Mouse (Mus musculus) stomach, embryonic 14.5 days (tissue): ENCODE measurements around the gene Papola. TPM values are rescaled to one million over a fixed set of nuclear protein-coding genes. Genes with fewer than 3 reads are reported as not detected.

ENCODE experiments used
- ATAC-seq: fragments of 200-750 bp; cut with Nextera tagmentation; 2 replicates; pipeline ENCODE4 v1.8.0; 2017; ENCODE audit warnings: low read depth, moderate TSS enrichment; ENCODE audit not compliant: insufficient number of reproducible peaks, insufficient read depth, low FRiP score
- H3K27ac ChIP-seq: fragments of 300-500 bp; sonication (generic); 2 replicates; pipeline ENCODE4 v1.5.1; 2014; ENCODE audit warnings: mild to moderate bottlenecking, low read length, moderate library complexity, mixed read lengths
- H3K27me3 ChIP-seq: fragments of 300-500 bp; sonication (generic); 2 replicates; pipeline ENCODE4 v1.6.1; 2014; ENCODE audit warnings: low read length, control low read depth, mixed read lengths; ENCODE audit not compliant: control insufficient read depth, insufficient read depth
- H3K36me3 ChIP-seq: fragments of 300-500 bp; sonication (generic); 2 replicates; pipeline ENCODE4 v1.6.1; 2014; ENCODE audit warnings: mild to moderate bottlenecking, control low read depth, low read length, moderate library complexity, mixed read lengths; ENCODE audit not compliant: control insufficient read depth, insufficient read depth
- H3K4me1 ChIP-seq: fragments of 300-500 bp; sonication (generic); 2 replicates; pipeline ENCODE4 v1.6.1; 2014; ENCODE audit warnings: low read length, control low read depth, mixed read lengths; ENCODE audit not compliant: control insufficient read depth, insufficient read depth
- H3K4me2 ChIP-seq: fragments of 300-500 bp; sonication (generic); replicated peaks from 2 replicates; pipeline ENCODE4 v1.6.1; 2014; ENCODE audit warnings: low read depth, low read length, control low read depth
- H3K4me3 ChIP-seq: fragments of 300-500 bp; sonication (generic); 2 replicates; pipeline ENCODE4 v1.5.1; 2014; ENCODE audit warnings: low read depth, low read length, control low read depth
- H3K9ac ChIP-seq: fragments of 300-500 bp; sonication (generic); replicated peaks from 2 replicates; pipeline ENCODE4 v1.6.1; 2014; ENCODE audit warnings: low read depth, mild to moderate bottlenecking, control low read depth, low read length, moderate library complexity, mixed read lengths
- H3K9me3 ChIP-seq: fragments of 300-500 bp; sonication (generic); 2 replicates; pipeline ENCODE4 v1.6.1; 2016; ENCODE audit warnings: low read depth, low read length, control low read depth; ENCODE audit not compliant: control insufficient read depth
- WGBS: fragments of 180-500 bp; shearing (Covaris S2); extraction: QIAGEN DNeasy Blood & Tissue Kit; methylation state at CpG from one replicate; pipeline ENCODE4 v1.1.7; 2014; 5-methylcytosine and 5-hydroxymethylcytosine counted together
- polyA plus RNA-seq: library from polyadenylated mRNA; unstranded; fragments of >200 nt; fragmentation: Nextera tagmentation; extraction: Ambion mirVana; gene quantifications from 2 replicates; pipeline ENCODE4 v1.2.1, GENCODE M21; 2014

Papola gene
- polyA plus RNA-seq, 1 experiment from 2014 or later: 173 TPM

GRCm38 (mm10) chr12:105786113-105786512 lies 1.6 kb downstream of the Papola start:
- Histone ChIP-seq H3K36me3 (no peaks in the 10 kb centered on the region), H3K9ac (peak overlapping the region; percentile 92; the same call in 1 of the 2 replicates), H3K27ac (no peak overlapping the region), H3K27me3 (no peaks in the 10 kb centered on the region), H3K4me3 (peak overlapping the region; percentile 87), H3K4me1 (peaks cover 11% of the 10 kb centered on the region; the same call in 1 of the 2 replicates), H3K4me2 (peak overlapping the region; percentile 49), H3K9me3 (no peaks in the 10 kb centered on the region)
- 72% methylated on average over 1 of the region's 1 CpGs for WGBS
- ATAC-seq: no peak

DNA sequence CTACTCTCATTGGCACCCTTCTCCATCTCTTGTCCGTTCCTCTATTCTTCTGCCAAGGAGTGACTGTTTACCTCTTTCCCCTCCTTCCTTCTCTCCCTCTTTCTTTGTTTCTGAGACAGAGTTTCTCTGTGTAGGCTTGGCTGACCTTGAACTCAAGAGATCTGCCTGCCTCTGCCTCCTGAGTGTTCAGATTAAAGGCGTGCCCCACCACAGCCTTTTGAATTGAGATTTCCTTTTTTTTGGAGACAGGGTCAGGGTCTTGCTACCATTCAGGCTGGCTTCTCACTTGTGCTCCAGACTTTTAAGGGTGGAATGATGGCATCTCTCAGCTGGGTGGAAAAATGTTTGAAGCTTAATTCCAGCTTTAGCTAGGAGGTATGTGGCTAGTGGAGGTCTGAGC lies 3.1 kb downstream of the Papola start:
- 99% methylated on average over 2 of the region's 2 CpGs for WGBS
- no peak for ATAC-seq
- H3K9ac ChIP-seq: no peak overlapping the region
- no peaks in the 10 kb centered on the region for H3K36me3 ChIP-seq
- H3K27me3 ChIP-seq: no peaks in the 10 kb centered on the region
- no peak overlapping the region for H3K27ac ChIP-seq
- H3K4me2 ChIP-seq: no peak overlapping the region
- no peaks in the 10 kb centered on the region for H3K9me3 ChIP-seq
- H3K4me3 ChIP-seq: no peak overlapping the region
- peaks cover 11% of the 10 kb centered on the region; the same call in 1 of the 2 replicates for H3K4me1 ChIP-seq

- no peak overlapping the region for H3K27ac ChIP-seq
- peaks cover 11% of the 10 kb centered on the region; the same call in 1 of the 2 replicates for H3K4me1 ChIP-seq
- H3K36me3 ChIP-seq: no peaks in the 10 kb centered on the region
- H3K4me3 ChIP-seq: no peak overlapping the region
- no peak for ATAC-seq
- WGBS: 88% methylated on average over 6 of the region's 6 CpGs
- H3K9ac ChIP-seq: no peak overlapping the region
- no peak overlapping the region for H3K4me2 ChIP-seq
- H3K9me3 ChIP-seq: no peaks in the 10 kb centered on the region
- no peaks in the 10 kb centered on the region for H3K27me3 ChIP-seq
Measured at GRCm38 (mm10) chr12:105789885-105790284, 5.4 kb downstream of the Papola start.

- no peak overlapping the region for H3K4me2 ChIP-seq
- no peak overlapping the region for H3K27ac ChIP-seq
- no peak overlapping the region for H3K4me3 ChIP-seq
- no peak overlapping the region for H3K9ac ChIP-seq
- 0 out of 2 replicates have a peak, but pooled peaks cover 4% of the 10 kb centered on the region for H3K4me1 ChIP-seq
- 91% methylated on average over 2 of the region's 2 CpGs for WGBS
- no peak for ATAC-seq
- H3K9me3 ChIP-seq: no peaks in the 10 kb centered on the region
- H3K36me3 ChIP-seq: peaks cover under 1% of the 10 kb centered on the region; the same call in 1 of the 2 replicates
- no peaks in the 10 kb centered on the region for H3K27me3 ChIP-seq
Measured at GRCm38 (mm10) chr12:105794896-105795295, 10.4 kb downstream of the Papola start.

DNA sequence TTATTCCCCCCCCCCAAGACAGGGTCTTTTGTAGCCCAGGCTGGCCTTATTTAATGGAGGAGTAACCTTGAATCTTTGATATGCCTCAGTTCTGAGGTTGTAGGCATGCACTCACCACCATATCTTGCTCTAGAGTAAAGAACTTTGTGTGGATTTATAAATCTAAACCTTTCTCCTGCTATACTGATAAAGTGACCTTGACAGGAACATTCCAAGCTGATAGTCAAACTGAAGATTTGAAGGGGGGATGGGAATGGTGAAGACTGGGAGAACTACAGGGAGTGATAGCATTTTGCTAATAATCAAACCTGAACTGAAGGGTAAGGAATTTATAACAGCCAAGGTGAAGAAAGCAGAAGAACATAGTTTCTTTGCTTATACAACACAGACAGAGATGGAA lies 13.5 kb downstream of the Papola start:
- Histone ChIP-seq H3K9ac (no peak overlapping the region), H3K4me1 (0 out of 2 replicates have a peak, but pooled peaks cover 4% of the 10 kb centered on the region), H3K27me3 (no peaks in the 10 kb centered on the region), H3K9me3 (no peaks in the 10 kb centered on the region), H3K27ac (no peak overlapping the region), H3K36me3 (peaks cover 11% of the 10 kb centered on the region; the same call in 1 of the 2 replicates), H3K4me3 (no peak overlapping the region), H3K4me2 (no peak overlapping the region)
- ATAC-seq: 0 out of 2 replicates have a peak, but pooled peaks have one; percentile 37

- no peak overlapping the region for H3K4me2 ChIP-seq
- H3K36me3 ChIP-seq: peaks cover 58% of the 10 kb centered on the region
- no peak overlapping the region for H3K4me3 ChIP-seq
- no peaks in the 10 kb centered on the region for H3K9me3 ChIP-seq
- no peaks in the 10 kb centered on the region for H3K4me1 ChIP-seq
- no peak overlapping the region for H3K9ac ChIP-seq
- no peak overlapping the region for H3K27ac ChIP-seq
- 80% methylated on average over 3 of the region's 3 CpGs for WGBS
- no peaks in the 10 kb centered on the region for H3K27me3 ChIP-seq
- no peak for ATAC-seq
Measured at GRCm38 (mm10) chr12:105805790-105806189, 21.3 kb downstream of the Papola start.

DNA sequence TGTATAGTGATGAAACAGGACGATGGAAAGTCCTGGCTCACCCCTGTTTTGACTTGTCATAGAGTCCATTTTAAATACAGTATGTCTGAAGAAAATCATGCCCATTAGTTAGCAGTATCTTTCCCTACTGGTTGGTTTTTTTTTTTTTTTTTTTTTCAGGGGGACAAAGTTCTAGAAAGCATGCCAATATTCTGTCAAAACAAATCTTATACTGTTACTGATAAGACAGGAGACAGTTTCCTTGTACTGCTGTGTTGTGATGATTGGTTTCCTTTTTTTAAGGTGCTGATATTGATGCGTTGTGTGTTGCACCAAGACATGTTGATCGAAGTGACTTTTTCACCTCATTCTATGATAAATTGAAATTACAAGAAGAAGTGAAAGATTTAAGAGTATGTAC lies 21.7 kb downstream of the Papola start:
- ATAC-seq: no peak
- no peaks in the 10 kb centered on the region for H3K27me3 ChIP-seq
- H3K4me2 ChIP-seq: no peak overlapping the region
- H3K27ac ChIP-seq: no peak overlapping the region
- no peak overlapping the region for H3K9ac ChIP-seq
- no peaks in the 10 kb centered on the region for H3K9me3 ChIP-seq
- 97% methylated on average over 3 of the region's 3 CpGs for WGBS
- peaks cover 61% of the 10 kb centered on the region for H3K36me3 ChIP-seq
- no peak overlapping the region for H3K4me3 ChIP-seq
- H3K4me1 ChIP-seq: no peaks in the 10 kb centered on the region

- 90% methylated on average over 7 of the region's 7 CpGs for WGBS
Measured at GRCm38 (mm10) chr12:105807416-105807815, 22.9 kb downstream of the Papola start.

GRCm38 (mm10) chr12:105808945-105809344 lies 24.5 kb downstream of the Papola start:
- H3K27me3 ChIP-seq: no peaks in the 10 kb centered on the region
- no peak overlapping the region for H3K4me3 ChIP-seq
- ATAC-seq: no peak
- H3K36me3 ChIP-seq: peaks cover 85% of the 10 kb centered on the region
- no peaks in the 10 kb centered on the region for H3K4me1 ChIP-seq
- H3K4me2 ChIP-seq: no peak overlapping the region
- no peaks in the 10 kb centered on the region for H3K9me3 ChIP-seq
- H3K27ac ChIP-seq: no peak overlapping the region
- 60% methylated on average over 3 of the region's 3 CpGs for WGBS
- no peak overlapping the region for H3K9ac ChIP-seq

More at GRCm38 (mm10) chr12:105807416-105807815, 22.9 kb downstream of the Papola start:
- Histone ChIP-seq H3K4me1 (no peaks in the 10 kb centered on the region), H3K27ac (no peak overlapping the region), H3K4me3 (no peak overlapping the region), H3K27me3 (no peaks in the 10 kb centered on the region), H3K9ac (no peak overlapping the region), H3K36me3 (peaks cover 73% of the 10 kb centered on the region), H3K4me2 (no peak overlapping the region), H3K9me3 (no peaks in the 10 kb centered on the region)
- ATAC-seq: no peak
